Mouse (Mus musculus) embryonic facial prominence, embryonic 15.5 days (tissue): ENCODE measurements around the gene Oprd1. TPM values are rescaled to one million over a fixed set of nuclear protein-coding genes. Genes with fewer than 3 reads are reported as not detected.
A peak's percentile ranks its signal among the peaks of the same experiment; 100 is the strongest.

ENCODE experiments used
- ATAC-seq: fragments of 200-750 bp; cut with Nextera tagmentation; 2 replicates; pipeline ENCODE4 v1.8.0; 2017; ENCODE audit warnings: low read depth, moderate TSS enrichment; ENCODE audit not compliant: insufficient number of reproducible peaks, low FRiP score, low TSS enrichment
- H3K27ac ChIP-seq: fragments of 300-500 bp; sonication (generic); replicated peaks from 2 replicates; pipeline ENCODE4 v1.5.1; 2015; ENCODE audit warnings: mild to moderate bottlenecking, inconsistent platforms
- H3K27me3 ChIP-seq: fragments of 300-500 bp; sonication (generic); 2 replicates; pipeline ENCODE4 v1.6.1; 2015; ENCODE audit warnings: inconsistent platforms
- H3K36me3 ChIP-seq: fragments of 300-500 bp; sonication (generic); 2 replicates; pipeline ENCODE4 v1.6.1; 2015; ENCODE audit warnings: mild to moderate bottlenecking, inconsistent platforms
- H3K4me1 ChIP-seq: fragments of 300-500 bp; sonication (generic); 2 replicates; pipeline ENCODE4 v1.6.1; 2015; ENCODE audit warnings: inconsistent platforms
- H3K4me2 ChIP-seq: fragments of 300-500 bp; sonication (generic); replicated peaks from 2 replicates; pipeline ENCODE4 v1.6.1; 2015; ENCODE audit warnings: mild to moderate bottlenecking, inconsistent platforms
- H3K4me3 ChIP-seq: fragments of 300-500 bp; sonication (generic); replicated peaks from 2 replicates; pipeline ENCODE4 v1.5.1; 2015; ENCODE audit warnings: mild to moderate bottlenecking, inconsistent platforms
- H3K9ac ChIP-seq: fragments of 300-500 bp; sonication (generic); 2 replicates; pipeline ENCODE4 v1.6.1; 2015; ENCODE audit warnings: inconsistent platforms
- H3K9me3 ChIP-seq: fragments of 300-500 bp; sonication (generic); replicated peaks from 2 replicates; pipeline ENCODE4 v1.6.1; 2016; ENCODE audit warnings: inconsistent platforms
- WGBS: fragments of 180-500 bp; shearing (Covaris S2); methylation state at CpG from one replicate; pipeline ENCODE4 v1.1.7; 2015; 5-methylcytosine and 5-hydroxymethylcytosine counted together
- polyA plus RNA-seq: library from polyadenylated mRNA; unstranded; fragments of >200 nt; fragmentation: Nextera tagmentation; extraction: Ambion mirVana; gene quantifications from 2 replicates; pipeline ENCODE4 v1.2.1, GENCODE M21; 2015

Gene Oprd1
- polyA plus RNA-seq, 1 experiment from 2014 or later, result 0.33 TPM

- H3K4me2 ChIP-seq, result no peak overlapping the region
- ATAC-seq, result no peak
- H3K36me3 ChIP-seq, result no peaks in the 10 kb centered on the region
- H3K9ac ChIP-seq, result no peak overlapping the region
- peaks cover 16% of the 10 kb centered on the region for H3K4me1 ChIP-seq
- H3K27ac ChIP-seq, result no peak overlapping the region
- 86% methylated on average over 2 of the region's 2 CpGs for WGBS
- 0 out of 2 replicates have a peak, but pooled peaks cover 5% of the 10 kb centered on the region for H3K27me3 ChIP-seq
- no peak overlapping the region for H3K4me3 ChIP-seq
- no peaks in the 10 kb centered on the region for H3K9me3 ChIP-seq
These were observed 72.6 kb downstream of the Oprd1 start for GRCm38 (mm10) chr4:132071674-132072073.

GRCm38 (mm10) chr4:132067938-132068235 lies 76.4 kb downstream of the Oprd1 start:
- no peak overlapping the region for H3K27ac ChIP-seq
- ATAC-seq, result no peak
- no peaks in the 10 kb centered on the region for H3K27me3 ChIP-seq

GRCm38 (mm10) chr4:132067112-132067937 lies 77.0 kb downstream of the Oprd1 start:
- no peaks in the 10 kb centered on the region for H3K27me3 ChIP-seq
- no peak overlapping the region for H3K9ac ChIP-seq
- no peaks in the 10 kb centered on the region for H3K9me3 ChIP-seq
- 80% methylated on average over 14 of the region's 14 CpGs for WGBS
- H3K4me3 ChIP-seq, result no peak overlapping the region
- no peak for ATAC-seq
- H3K4me1 ChIP-seq, result peaks cover 11% of the 10 kb centered on the region
- no peak overlapping the region for H3K27ac ChIP-seq
- H3K36me3 ChIP-seq, result no peaks in the 10 kb centered on the region
- H3K4me2 ChIP-seq, result no peak overlapping the region

More at GRCm38 (mm10) chr4:132067938-132068235, 76.4 kb downstream of the Oprd1 start:
- no peak overlapping the region for H3K4me2 ChIP-seq
- 61% methylated on average over 2 of the region's 2 CpGs for WGBS
- no peak overlapping the region for H3K4me3 ChIP-seq
- H3K4me1 ChIP-seq, result peaks cover 9% of the 10 kb centered on the region
- H3K9ac ChIP-seq, result no peak overlapping the region
- no peaks in the 10 kb centered on the region for H3K36me3 ChIP-seq
- no peaks in the 10 kb centered on the region for H3K9me3 ChIP-seq

GRCm38 (mm10) chr4:132066101-132066773 lies 78.0 kb downstream of the Oprd1 start:
- ATAC-seq, result no peak
- H3K9ac ChIP-seq, result no peak overlapping the region
- 37% methylated on average over 10 of the region's 10 CpGs for WGBS

GRCm38 (mm10) chr4:132065578-132065977 lies 78.7 kb downstream of the Oprd1 start:
- no peaks in the 10 kb centered on the region for H3K27me3 ChIP-seq
- H3K27ac ChIP-seq, result no peak overlapping the region
- no peak overlapping the region for H3K4me2 ChIP-seq
- no peaks in the 10 kb centered on the region for H3K9me3 ChIP-seq
- 68% methylated on average over 3 of the region's 3 CpGs for WGBS
- H3K9ac ChIP-seq, result no peak overlapping the region
- H3K4me1 ChIP-seq, result peaks cover 12% of the 10 kb centered on the region
- H3K36me3 ChIP-seq, result no peaks in the 10 kb centered on the region
- H3K4me3 ChIP-seq, result no peak overlapping the region
- ATAC-seq, result no peak

More at GRCm38 (mm10) chr4:132066101-132066773, 78.0 kb downstream of the Oprd1 start:
- Histone ChIP-seq H3K4me2 (no peak overlapping the region), H3K9me3 (no peaks in the 10 kb centered on the region), H3K27ac (no peak overlapping the region), H3K4me3 (no peak overlapping the region), H3K4me1 (peaks cover 12% of the 10 kb centered on the region), H3K27me3 (no peaks in the 10 kb centered on the region), H3K36me3 (no peaks in the 10 kb centered on the region)

- no peaks in the 10 kb centered on the region for H3K9me3 ChIP-seq
- no peaks in the 10 kb centered on the region for H3K36me3 ChIP-seq
- no peak overlapping the region for H3K4me3 ChIP-seq
- H3K27ac ChIP-seq, result peak overlapping the region; percentile 48; the same call in 1 of the 2 replicates
- no peak for ATAC-seq
- no peaks in the 10 kb centered on the region for H3K27me3 ChIP-seq
- H3K4me2 ChIP-seq, result no peak overlapping the region
- no peak overlapping the region for H3K9ac ChIP-seq
- WGBS, result 77% methylated on average over 5 of the region's 5 CpGs
- peaks cover 12% of the 10 kb centered on the region for H3K4me1 ChIP-seq
These were observed 79.7 kb downstream of the Oprd1 start for GRCm38 (mm10) chr4:132064550-132064949.

- Histone ChIP-seq H3K27ac (0 out of 2 replicates have a peak overlapping the region, but pooled peaks have one; percentile 1), H3K9ac (no peak overlapping the region)
- WGBS, result 68% methylated on average over 17 of the region's 17 CpGs
These were observed 81.1 kb downstream of the Oprd1 start for GRCm38 (mm10) chr4:132062934-132063884.

GRCm38 (mm10) chr4:132062289-132062688 lies 82.0 kb downstream of the Oprd1 start:
- 51% methylated on average over 8 of the region's 8 CpGs for WGBS
- Histone ChIP-seq H3K9ac (no peak overlapping the region), H3K4me1 (peaks cover 12% of the 10 kb centered on the region), H3K9me3 (no peaks in the 10 kb centered on the region), H3K36me3 (no peaks in the 10 kb centered on the region), H3K27ac (peak overlapping the region; percentile 1; the same call in 1 of the 2 replicates), H3K4me3 (no peak overlapping the region), H3K27me3 (no peaks in the 10 kb centered on the region), H3K4me2 (no peak overlapping the region)
- no peak for ATAC-seq

More at GRCm38 (mm10) chr4:132062934-132063884, 81.1 kb downstream of the Oprd1 start:
- Histone ChIP-seq H3K4me2 (no peak overlapping the region), H3K4me1 (peaks cover 12% of the 10 kb centered on the region), H3K27me3 (no peaks in the 10 kb centered on the region), H3K36me3 (no peaks in the 10 kb centered on the region), H3K9me3 (no peaks in the 10 kb centered on the region), H3K4me3 (no peak overlapping the region)
- no peak for ATAC-seq

Other genes starting within 250 kb of the Oprd1 start
- gene Tmem200b, start 222.7 kb downstream of the Oprd1 start, polyA plus RNA-seq, result 6.0 and 6.7 TPM in 2 replicates
- gene Gm10300, start 69.8 kb downstream of the Oprd1 start, polyA plus RNA-seq, result 0.09 and 0.13 TPM in 2 replicates
- 58.0 and 58.2 TPM in 2 replicates for gene Epb41, start 69.2 kb downstream of the Oprd1 start, polyA plus RNA-seq
- gene Ythdf2, start 67.8 kb upstream of the Oprd1 start, polyA plus RNA-seq, result 95.3 and 95.7 TPM in 2 replicates
- gene Gmeb1, start 117.1 kb upstream of the Oprd1 start, polyA plus RNA-seq, result 37.5 and 37.8 TPM in 2 replicates
- gene Taf12, start 129.9 kb upstream of the Oprd1 start, polyA plus RNA-seq, result 44.4 and 48.8 TPM in 2 replicates
- gene Rab42, start 158.9 kb upstream of the Oprd1 start, polyA plus RNA-seq, result 2.4 and 3.4 TPM in 2 replicates
- 74.1 and 75.7 TPM in 2 replicates for gene Trnau1ap, start 185.1 kb upstream of the Oprd1 start, polyA plus RNA-seq
- 66.6 and 69.8 TPM in 2 replicates for gene Rcc1, start 209.1 kb upstream of the Oprd1 start, polyA plus RNA-seq